Mouse (Mus musculus): Measurements from ENCODE around the gene Pde1c.
"Not testable (repeated sequence)": the region's sequence is repeated elsewhere in the genome, so short reads cannot be mapped to it uniquely, and the experiment has no call there.

The Pde1c gene

DNA sequence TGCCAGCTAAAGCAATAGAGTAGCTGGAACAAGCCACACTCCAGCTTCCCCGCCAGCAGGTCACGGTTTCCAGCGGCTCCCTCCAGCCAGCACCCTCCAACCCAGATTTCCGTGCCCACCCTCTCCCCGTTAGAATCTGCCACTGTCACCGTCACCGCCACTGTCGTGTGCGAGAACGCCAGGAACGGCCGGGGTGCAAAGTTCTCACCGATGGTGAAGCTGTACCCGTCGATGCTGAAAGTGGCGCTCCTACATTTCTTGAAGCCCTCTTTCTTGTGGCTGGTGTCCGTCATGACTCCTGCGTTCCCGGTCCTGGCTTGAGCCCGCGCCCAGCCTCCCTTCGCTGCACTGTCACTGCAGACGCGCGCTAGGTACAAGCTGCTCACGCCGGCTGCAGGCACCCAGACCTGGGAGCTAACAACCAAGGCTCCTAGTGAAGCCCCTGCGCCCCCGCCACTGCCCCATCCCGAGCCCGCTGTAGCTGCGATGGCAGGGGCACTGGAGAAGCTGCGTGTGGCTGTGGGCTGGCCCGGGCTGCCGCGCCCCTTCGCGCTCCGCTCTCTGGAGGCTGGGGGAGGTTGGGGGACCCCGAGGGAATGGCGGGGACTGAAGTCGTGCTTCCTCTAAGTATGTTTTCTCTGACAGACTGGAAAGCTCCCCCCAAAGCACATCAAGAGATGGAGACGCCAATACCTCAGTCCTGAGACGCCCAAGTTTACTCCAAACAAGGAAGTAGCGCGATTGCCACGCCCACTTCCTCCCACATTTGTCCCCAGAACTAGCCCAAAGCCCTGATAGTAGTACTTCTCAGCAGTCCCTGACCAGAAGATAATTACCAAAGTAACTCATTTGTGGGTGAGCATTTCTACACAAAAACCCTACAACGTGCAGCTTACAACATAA lies at the start of gene Pde1c:
Gene Pde1c, minus strand, starts transcription at position 634 of the 903 bp plus-strand sequence.
- peak; percentile 52 for DNase-seq (ENCODE audit: low spot score)

DNA sequence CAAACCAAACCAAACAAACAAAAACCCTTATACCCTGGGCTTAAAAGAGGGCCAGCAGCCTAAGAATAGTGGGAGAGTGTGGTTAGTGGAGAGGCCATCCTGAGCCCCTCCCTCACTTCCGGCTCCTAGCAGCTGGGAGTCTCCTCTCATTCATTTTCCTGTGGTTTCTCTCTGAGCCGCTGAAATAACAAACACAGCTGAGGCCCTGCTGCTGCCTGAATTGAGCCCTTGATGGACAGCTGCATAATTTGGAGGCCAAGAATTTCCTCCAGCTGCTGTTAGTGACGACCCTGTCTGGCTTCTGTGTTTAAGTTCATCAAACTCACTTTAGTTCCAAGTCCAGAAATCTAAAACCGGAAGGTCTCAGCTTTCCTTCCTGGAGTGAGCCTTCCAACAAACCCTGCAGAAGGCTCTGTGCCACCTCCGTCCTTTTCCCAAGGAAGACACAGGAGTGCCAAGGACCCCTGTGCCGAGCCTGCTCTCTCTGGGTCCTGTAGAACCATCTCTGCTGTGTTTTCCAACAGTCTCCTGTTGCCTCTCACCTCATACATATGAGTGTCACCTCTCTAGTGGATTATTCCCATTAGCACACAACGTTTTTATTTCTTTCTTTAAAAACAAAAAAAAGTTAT lies 48.2 kb upstream of the Pde1c start:
- no peak for DNase-seq (ENCODE audit: low spot score)

DNA sequence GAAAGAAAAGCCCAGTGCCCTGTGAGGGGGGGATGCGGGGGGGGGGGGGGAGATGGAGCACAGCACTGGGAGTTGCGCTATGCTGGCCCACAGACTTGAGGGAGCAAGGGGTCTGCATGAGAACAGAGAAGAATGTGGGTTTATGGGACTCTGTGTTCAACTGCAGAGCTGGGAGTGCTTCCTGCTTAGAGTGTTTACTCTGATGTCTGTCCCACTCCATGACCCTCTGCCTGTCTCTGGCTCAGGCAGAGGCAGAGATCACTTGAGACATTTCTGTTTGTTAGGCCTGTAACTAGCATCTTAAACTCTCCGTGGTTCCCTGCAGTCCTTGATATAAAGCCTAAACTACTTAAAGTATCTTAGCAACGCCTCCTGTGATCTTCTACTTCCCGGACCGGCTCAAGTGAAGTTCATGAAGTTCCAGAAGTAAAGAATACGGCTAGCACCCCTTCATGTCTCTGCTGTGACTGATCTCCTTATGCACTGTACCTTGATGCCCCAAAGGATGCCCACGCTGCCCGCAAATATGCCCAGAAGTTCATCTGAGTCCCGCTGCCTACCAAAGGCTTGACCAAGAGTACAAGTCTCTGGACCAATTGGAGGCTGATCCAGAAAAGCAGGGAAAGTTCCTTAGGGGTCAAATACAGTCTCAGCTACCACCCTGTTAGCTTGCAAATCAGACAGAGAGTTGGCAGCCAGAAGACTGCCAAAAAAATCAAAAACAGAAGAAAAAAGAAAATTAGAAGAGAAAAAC lies 47.5 kb upstream of the Pde1c start:
- DNase-seq (ENCODE audit: low spot score): no peak

DNA sequence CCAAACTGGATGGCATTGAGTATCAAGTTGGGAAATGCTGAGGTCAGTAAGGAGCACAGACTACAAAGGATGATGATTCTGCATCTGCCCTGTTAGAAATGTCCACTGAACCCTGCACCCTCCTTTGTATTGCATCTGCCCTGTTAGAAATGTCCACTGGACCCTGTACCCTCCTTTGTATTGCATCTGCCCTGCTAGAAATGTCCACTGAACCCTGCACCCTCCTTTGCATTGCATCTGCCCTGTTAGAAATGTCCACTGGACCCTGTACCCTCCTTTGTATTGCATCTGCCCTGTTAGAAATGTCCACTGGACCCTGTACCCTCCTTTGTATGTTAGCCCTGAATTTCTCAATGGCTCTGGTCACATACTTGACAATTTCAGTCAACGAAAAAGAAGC lies 40.6 kb upstream of the Pde1c start:
- not testable (repeated sequence) for DNase-seq (ENCODE audit: low spot score)

GRCm38 (mm10) chr6:56608277-56608676 lies 39.4 kb upstream of the Pde1c start:
- peak; percentile 57 for DNase-seq (ENCODE audit: low spot score)

- no peak for DNase-seq (ENCODE audit: low spot score)
Observed at GRCm38 (mm10) chr6:56579568-56579967, 10.7 kb upstream of the Pde1c start.

DNA sequence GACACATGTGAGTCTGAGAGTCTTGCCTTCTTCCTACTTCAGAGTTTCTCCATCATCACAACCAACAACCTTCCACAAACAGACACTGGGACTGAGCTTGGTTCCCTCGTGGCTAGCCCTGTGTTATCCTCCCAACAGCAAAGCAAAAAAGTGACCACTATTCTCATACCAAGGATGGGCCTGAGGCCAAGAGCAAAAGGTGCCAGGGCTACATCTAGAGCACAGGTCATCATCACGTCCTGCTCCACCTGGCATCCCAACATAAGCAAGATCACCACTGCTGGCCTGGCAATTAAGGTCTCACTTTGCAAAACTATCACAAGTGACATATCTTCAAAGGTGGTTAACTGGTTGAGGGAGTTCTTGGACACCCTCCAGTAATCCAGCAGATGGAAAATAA lies 8.0 kb downstream of the Pde1c start:
- DNase-seq (ENCODE audit: low spot score): no peak

GRCm38 (mm10) chr6:56560474-56560888 lies 8.4 kb downstream of the Pde1c start:
- no peak for DNase-seq (ENCODE audit: low spot score)

GRCm38 (mm10) chr6:56558711-56559110 lies 10.2 kb downstream of the Pde1c start:
- DNase-seq (ENCODE audit: low spot score): no peak

DNA sequence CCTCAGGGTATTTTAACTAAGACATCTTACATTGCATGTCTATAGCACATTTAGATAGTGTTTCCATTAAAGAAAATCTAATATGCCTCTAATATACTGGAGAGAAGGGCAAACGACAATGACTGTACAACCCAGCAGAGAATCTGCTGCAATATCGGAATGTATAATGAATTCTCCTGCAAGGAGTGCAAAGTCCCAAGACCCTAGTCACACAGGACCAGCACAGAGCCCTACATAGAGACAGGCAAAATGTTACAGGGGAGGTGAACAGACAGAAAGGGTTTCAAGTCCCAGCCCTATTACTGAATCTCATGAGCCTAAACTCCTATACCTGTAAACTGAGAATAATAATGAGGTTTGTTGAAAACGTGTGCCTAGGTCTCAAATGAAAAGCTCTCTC lies 13.1 kb downstream of the Pde1c start:
- no peak for DNase-seq (ENCODE audit: low spot score)

DNA sequence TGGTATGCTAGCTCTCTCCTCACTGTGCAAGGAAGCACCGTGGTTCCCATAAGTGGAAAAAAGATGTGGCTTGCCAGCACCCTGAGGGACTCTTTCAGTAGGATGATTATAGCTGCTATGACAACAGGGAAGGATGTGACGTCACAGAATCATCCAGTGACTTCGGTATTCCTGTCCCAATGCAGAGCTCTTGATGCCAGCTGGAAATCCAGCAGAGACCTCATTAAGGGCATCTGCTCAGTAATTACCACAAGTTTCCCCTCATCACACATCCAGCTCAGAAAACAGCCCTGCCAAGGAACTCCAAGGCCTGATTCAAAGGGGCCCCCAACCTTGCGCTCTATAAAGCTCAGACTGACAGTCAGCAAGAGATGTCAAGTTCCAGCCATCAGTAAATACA lies 13.5 kb downstream of the Pde1c start:
- DNase-seq (ENCODE audit: low spot score): no peak

DNA sequence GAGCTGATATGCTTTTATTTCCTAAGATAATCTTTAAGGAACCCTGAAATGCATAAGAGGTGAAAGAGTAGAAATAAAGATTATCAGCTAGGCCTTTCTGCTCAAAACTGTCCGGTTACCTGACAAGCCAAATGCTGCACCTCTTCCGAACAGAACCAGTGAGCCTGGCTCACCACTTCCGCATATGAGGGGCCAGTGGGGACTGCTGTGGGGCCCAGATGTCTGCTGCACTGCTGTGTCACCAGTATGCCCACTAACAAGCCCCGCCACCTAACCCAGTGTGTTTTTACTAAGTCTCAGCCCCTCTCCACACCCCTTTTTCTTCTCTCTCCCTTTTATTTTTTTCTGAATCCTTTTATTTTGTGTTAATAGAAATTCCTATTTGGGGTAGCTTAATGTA lies 17.9 kb downstream of the Pde1c start:
- DNase-seq (ENCODE audit: low spot score): no peak

DNA sequence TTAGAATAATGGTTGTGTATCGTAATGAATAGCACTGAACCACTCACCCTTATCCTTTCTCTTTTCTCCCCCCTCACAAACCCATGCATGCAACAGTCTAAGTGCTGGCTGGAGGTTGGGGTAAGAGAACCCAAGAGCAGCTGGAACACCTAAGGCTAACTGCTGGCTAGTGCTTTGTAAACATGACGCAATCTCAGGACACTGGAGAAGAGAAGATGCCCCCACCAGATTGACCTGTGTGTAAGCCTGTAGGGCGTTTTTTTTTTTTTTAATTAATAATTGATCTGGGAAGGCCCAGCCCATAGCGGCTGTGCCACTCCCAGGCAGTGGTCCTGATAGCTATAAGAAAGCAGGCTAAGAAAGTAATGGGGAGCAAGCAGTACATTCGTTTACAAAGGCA lies 28.7 kb downstream of the Pde1c start:
- no peak for DNase-seq (ENCODE audit: low spot score)

GRCm38 (mm10) chr6:56534653-56535052 lies 34.2 kb downstream of the Pde1c start:
- no peak for DNase-seq (ENCODE audit: low spot score)

GRCm38 (mm10) chr6:56532257-56532656 lies 36.6 kb downstream of the Pde1c start:
- DNase-seq (ENCODE audit: low spot score): no peak

GRCm38 (mm10) chr6:56523938-56524866 lies 44.7 kb downstream of the Pde1c start:
- no peak for DNase-seq (ENCODE audit: low spot score)

DNA sequence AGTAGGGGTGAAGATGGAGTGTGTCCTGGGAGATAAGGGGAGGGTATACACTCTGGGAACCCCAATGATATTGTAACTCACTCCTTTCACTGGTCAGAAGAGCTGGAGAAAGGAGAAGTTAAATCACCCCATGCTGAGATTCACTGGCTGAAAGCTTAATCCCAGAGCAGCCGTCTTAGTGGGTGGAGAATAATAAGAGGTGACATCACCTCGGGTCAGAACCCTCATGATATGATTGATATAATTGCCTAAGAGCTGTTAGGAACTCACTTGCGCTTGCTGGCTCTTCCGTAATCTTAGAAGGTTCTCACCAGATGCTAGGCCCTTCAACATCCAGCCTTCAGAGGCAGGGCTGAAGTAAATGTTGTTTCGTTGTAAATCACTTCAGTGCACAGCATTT lies 79.7 kb downstream of the Pde1c start:
- DNase-seq (ENCODE audit: low spot score): no peak

DNA sequence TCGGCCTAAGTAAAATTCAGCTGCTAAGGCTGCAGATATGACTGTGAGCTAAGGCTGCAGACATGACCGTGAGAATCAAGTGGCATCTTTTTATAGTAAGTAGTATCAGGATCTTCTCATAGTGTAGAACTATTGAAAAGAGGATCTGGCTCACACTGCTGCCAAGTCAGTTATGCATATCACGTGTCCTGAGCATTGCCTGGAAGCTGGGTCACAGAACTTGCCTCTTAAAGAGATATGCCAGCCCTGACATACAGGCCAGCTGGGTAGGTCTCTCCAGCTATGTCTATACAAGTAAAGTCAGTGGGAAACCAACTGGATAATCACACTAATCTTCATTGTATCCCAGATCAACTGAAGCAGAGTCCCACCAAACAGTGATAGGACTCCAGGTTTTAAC lies 83.8 kb downstream of the Pde1c start:
- no peak for DNase-seq (ENCODE audit: low spot score)

- DNase-seq (ENCODE audit: low spot score): peak; percentile 76
Observed at GRCm38 (mm10) chr6:56480914-56481482, 87.9 kb downstream of the Pde1c start.

DNA sequence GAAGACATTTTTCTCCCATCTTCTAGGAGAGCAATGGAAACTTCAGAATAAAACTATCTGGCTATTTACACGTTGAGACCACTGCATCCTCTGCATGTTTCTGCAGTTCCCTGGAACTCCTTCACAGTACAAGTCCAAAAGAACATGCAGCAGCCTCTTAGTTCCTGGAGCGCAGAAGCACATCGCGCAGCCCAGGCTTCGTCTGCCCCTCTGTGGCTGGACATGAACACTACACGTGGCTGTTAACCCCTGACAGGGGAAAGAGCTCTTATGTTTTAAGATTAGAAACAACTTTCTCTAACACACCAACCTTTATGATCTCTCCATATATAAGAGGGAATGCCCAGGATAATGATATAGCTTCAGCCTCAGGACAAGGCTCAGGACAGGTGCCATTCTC lies 92.3 kb downstream of the Pde1c start:
- peak; percentile 49 for DNase-seq (ENCODE audit: low spot score)

GRCm38 (mm10) chr6:56458098-56458497 lies 110.8 kb downstream of the Pde1c start:
- no peak for DNase-seq (ENCODE audit: low spot score)

Measured in testis, postnatal 10 days (tissue).